Mouse (Mus musculus): Measurements from ENCODE around the gene Stil.

DNA sequence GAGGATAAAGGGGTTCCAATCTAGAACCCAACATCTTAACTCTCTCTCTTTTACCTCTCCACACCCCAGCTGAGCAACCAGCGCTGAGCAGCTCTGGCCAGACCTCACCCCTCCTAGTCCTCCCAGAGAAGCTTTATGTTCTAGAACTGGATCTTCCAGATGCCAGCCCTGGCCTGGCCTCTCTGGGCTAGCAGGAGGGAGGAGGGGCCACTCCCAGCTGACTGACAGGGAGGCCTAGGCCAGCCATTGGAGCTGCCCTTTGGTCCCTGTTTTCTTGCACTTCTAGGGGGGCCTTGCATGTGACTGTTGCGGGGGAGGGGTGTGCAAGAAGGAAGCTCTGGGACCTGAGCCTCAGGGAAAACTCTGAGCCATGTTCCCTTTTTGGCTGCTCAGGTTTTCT lies 90.6 kb downstream of the Stil start:
- no peak for TF ChIP-seq GATA1 (IDR thresholded peaks at IDR 0.05; ENCODE audit: borderline replicate concordance, low read length)
- TF ChIP-seq FLI1 (IDR thresholded peaks at IDR 0.05; ENCODE audit: low read length), result no peak

Measured in megakaryocyte, embryonic 14.5 days (primary cell).